Mouse (Mus musculus) brain, adult 2 months (tissue): ENCODE data around the gene Gm6525.

ENCODE experiments used
- DNase-seq: peaks from one replicate; pipeline ENCODE4 v3.0.0; 2011; ENCODE audit warnings: low read depth, low spot score

Gm6525 gene

GRCm38 (mm10) chr3:84173581-84174154 is at the start of gene Gm6525:
Gene Gm6525, plus strand, starts transcription at chr3:84174104.
- no peak for DNase-seq

GRCm38 (mm10) chr3:84125704-84126289 is 48.1 kb upstream of the Gm6525 start:
- no peak for DNase-seq

- DNase-seq: no peak
Measured at GRCm38 (mm10) chr3:84126721-84127120, 47.2 kb upstream of the Gm6525 start.

- DNase-seq: peak; percentile 37
Measured at GRCm38 (mm10) chr3:84127431-84127830, 46.5 kb upstream of the Gm6525 start.

DNA sequence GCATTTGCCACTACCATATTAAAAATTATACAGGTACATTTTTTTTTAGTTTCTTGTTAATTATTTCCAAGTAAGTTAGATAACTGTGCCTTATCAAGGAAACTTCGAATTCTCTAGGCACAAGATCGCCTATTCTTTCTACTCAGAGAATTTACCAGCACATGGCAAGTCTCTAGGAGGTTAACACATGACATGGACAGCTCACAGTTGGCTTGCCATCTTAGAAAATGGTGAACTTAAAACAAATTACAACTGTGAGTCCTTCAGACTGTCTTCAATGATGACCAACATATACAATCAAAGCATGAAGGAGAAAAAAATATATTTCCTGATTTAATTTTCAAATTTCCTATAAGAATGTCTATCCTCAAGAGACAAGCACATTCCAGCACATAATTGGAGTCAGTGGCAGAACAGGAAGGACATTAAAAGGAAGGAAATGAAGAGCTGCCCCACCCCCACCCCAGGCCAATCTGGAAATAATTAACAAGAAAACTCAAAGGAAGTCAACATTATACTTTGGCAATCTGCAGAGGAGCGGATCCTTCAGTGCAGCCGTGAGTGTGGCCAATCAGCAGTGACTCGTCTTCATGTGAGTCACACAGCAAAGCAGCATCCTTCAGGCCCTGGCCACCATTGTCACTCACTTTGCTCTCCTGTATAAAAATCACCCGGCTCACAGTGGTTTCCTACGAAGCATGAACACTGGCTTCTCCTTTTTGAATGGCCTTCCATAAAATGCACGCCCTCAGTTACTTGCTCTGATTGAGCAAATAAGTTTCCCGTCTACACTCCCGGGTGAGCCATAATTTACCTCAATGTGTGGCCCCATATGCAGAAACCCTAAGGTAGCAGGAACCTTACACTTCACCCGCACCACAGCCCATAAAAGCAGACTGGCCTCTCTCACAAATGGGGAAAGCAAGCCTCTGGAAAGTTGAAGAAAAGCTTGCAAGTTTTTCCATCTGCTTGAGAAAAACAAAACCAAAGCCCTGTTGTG is 44.7 kb upstream of the Gm6525 start:
- no peak for DNase-seq

GRCm38 (mm10) chr3:84130776-84131175 is 43.1 kb upstream of the Gm6525 start:
- no peak for DNase-seq

GRCm38 (mm10) chr3:84131369-84131768 is 42.5 kb upstream of the Gm6525 start:
- no peak for DNase-seq

DNA sequence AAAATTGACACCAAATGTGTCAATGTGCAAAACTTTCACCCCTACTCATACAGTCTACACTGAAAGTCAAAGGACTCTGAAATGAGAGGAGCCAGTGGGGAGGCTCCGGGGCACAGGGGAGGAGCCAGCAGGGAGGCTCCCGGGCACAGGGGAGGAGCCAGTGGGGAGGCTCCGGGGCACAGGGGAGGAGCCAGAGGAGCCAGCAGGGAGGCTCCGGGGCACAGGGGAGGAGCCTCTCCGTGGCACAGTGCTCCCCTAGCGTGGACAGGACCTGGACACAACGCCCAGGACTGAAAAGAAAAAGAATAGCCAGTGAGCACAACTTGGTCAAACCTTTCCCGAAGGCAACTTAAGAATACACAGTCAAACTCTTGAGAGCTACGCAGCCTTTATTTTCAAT is 38.5 kb upstream of the Gm6525 start:
- DNase-seq: no peak

GRCm38 (mm10) chr3:84135933-84136332 is 38.0 kb upstream of the Gm6525 start:
- DNase-seq: no peak

DNA sequence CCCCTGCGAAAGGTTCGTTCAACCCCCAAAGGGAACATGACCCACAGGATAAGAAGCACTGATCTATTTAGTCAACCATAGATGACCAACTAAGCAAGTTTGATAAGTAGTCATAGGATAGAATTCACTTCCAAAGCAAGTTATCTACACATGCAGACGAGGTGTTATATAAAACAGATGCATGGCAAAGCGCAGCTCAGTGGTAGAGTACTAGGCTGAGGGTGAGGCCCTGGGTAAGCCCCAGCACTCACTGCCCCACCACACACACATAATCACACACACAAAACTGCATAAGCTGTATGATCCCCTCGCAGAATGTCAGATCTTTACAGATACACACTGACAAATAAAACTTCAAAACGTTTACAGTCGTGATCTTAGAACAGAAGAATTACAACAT is 37.4 kb upstream of the Gm6525 start:
- no peak for DNase-seq

DNA sequence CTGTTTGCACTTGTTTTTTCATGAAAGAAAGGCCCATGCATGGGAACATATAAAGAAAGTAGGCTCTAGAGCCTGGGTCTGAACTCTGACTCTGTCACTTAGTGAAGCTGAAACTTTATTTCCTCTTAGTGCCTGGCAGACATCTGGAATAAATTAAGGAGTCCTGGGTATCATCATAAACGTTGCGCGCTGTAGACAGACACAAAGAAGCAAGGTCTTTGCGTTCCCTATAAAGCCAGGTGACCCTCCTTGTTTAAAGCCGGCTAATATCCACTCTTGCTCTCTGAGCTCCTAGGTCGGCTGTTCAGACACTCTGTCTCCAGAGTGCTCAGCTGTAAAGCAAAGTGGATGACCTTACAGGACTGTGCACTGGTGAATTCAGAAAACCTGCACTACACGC is 33.0 kb upstream of the Gm6525 start:
- no peak for DNase-seq

- no peak for DNase-seq
Measured at GRCm38 (mm10) chr3:84149831-84150230, 24.1 kb upstream of the Gm6525 start.

GRCm38 (mm10) chr3:84154721-84155141 is 19.2 kb upstream of the Gm6525 start:
- DNase-seq: no peak

- DNase-seq: no peak
Measured at GRCm38 (mm10) chr3:84155146-84155545, 18.8 kb upstream of the Gm6525 start.

DNA sequence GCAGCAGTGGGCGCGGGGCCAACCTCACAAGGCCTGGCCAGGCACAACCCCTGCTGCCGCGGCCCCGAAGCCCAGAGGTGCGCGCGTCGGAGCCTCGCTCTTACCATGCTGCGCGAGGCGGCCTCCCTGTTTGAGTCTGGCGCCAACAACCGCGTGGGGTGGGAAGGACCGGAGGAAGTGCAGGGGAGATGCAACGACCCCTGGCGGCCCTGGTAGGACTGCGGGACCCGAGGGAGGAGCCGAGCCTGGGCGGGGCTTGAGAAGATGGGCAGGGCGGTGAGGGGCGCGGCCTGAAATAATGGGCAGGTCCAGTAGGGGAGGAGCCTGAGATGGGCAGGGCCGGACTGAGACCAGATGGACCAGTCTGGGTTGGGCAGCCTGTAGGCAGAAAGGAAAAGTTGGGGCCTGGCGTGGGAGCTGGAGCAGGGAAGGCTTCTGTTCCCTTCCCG is 18.3 kb upstream of the Gm6525 start, which contains the start of gene Mnd1:
Gene Mnd1, minus strand, starts transcription at position 229 of the 449 bp plus-strand sequence.
- DNase-seq: peak; percentile 96

DNA sequence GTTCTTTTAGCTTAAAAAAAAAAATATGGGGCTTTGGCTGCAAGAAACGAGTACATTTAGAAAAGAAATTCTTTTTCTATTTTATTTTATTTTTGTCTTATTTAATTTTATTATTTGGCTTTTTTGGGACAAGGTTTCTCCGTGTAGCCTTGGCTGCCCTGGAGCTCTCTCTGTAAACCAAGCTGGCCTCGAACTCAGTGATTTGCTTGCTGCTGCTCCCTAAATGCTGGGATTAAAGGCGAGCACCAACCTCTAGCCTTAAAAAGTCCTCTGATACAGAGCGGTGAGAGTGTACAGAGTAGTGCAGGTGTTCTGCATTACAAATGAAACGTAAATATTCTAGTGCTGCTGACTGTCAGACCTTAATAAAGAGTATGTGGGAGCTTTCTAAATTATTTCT is 17.8 kb upstream of the Gm6525 start:
- DNase-seq: no peak

DNA sequence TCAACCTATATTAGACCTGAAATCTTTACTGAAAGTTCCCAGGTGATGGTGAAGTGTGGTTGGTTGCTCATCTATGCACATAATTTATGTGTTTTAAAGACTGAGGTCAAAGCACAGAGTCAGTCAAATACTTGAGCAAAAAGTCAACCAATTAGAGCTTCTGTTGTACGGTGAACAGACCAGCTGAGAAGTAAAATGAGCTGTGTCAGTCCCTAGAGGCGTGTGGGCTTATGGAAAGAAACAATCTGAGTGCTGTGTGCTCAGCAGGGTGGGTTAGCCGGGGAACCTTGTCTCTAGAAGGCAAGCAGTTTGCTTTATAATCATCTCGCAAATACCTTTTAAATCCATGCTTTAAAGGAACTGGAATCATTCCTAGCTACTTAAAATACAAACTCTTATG is 16.9 kb upstream of the Gm6525 start:
- DNase-seq: no peak

- no peak for DNase-seq
Measured at GRCm38 (mm10) chr3:84157559-84158350, 16.1 kb upstream of the Gm6525 start.

DNA sequence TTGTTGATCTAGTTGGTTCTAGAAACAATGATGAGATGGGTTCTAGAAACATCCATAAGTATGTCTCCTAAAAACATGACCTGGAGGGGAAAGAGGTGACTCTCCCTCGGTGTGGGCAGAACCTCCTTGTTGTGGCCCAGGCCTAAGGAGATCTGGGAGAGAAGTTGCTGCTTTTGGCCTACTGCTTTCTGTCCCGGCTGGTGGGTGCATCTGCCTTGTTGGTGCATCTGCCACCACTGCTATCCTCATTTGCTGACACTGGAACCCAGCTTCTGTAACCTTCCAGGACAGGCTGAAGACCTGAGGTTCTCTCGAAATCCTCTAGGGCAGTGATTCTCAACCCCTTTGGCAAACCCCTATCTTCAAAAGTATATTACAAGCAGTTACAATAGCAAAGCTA is 8.5 kb upstream of the Gm6525 start:
- DNase-seq: no peak

- peak; percentile 50 for DNase-seq
Measured at GRCm38 (mm10) chr3:84166073-84166472, 7.8 kb upstream of the Gm6525 start.

DNA sequence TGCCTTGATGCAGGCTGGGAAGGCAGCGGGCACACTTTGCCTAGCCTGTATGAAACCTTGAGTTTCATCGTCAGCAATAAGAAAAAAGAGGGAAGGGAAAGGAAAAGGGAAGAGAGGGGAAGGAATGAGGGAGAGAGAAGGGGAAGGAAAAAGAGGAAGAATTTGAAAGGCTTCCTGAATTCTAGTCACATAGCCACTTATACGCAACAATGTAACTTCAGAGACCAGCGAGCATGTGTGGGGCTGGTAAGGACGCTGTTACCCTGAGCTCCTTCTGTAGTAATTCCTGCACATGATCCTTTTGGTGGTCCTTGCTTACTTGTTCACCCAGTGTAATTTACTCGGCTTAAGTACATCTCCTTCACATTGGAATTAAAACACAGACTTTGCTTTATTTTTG is 5.0 kb upstream of the Gm6525 start:
- DNase-seq: no peak
